Mouse (Mus musculus) c-Kit-negative CD71-positive TER-119-positive erythroid progenitor cells, embryonic 14.5 days (primary cell): ENCODE measurements around the gene Btbd1.

Experiments used
- DNase-seq: peaks from one replicate; pipeline ENCODE4 v3.0.0-alpha.2; 2013; ENCODE audit warnings: low read depth, low spot score

Gene Btbd1

GRCm38 (mm10) chr7:81788536-81788935 is 40.7 kb downstream of the Btbd1 start:
- no peak for DNase-seq

DNA sequence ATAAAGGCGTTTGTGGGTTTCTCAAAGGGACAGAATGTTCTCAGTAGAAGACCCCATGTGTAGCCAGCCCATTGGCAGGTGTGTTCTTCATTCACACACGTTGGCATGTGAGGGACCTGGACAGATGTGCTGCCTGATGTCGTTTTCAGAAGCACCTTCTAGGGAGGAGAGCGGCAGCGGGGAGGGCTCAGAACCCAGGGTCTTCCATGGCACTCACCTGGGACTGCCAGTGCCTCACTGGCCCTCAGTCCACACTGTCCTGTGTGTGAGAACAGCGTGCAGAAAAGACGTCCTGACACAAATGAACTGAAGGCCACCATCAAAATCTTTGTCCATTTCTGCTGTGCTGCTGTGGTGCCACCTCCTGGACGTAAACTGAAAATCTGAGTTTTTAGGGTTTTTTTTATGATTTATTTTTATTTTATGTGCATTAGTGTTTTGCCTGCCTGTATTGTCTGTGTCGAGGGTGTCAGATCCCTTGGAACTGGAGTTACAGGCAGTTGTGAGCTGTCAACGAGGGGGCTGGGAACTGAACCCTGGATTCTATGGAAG is 51.5 kb downstream of the Btbd1 start:
- DNase-seq = no peak

DNA sequence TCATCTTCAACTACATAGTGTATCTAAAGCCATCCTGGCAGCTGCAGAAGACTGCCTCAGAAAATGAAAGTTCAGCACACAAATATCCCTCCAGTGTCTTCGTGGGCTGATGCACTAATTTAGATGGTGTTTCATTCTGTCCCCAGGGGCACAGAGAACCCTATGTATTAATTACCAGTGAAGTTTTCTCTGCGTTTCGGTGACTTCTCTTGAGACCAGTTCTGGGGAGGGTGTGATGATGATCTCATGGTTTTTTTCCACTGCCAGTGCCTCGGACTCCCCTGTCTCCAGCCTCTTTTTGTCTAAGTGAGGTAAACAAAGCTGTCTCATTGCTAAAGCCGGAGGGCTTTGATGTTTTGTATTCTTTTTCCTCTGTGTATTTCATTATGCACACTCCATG is 53.9 kb downstream of the Btbd1 start:
- DNase-seq = no peak

DNA sequence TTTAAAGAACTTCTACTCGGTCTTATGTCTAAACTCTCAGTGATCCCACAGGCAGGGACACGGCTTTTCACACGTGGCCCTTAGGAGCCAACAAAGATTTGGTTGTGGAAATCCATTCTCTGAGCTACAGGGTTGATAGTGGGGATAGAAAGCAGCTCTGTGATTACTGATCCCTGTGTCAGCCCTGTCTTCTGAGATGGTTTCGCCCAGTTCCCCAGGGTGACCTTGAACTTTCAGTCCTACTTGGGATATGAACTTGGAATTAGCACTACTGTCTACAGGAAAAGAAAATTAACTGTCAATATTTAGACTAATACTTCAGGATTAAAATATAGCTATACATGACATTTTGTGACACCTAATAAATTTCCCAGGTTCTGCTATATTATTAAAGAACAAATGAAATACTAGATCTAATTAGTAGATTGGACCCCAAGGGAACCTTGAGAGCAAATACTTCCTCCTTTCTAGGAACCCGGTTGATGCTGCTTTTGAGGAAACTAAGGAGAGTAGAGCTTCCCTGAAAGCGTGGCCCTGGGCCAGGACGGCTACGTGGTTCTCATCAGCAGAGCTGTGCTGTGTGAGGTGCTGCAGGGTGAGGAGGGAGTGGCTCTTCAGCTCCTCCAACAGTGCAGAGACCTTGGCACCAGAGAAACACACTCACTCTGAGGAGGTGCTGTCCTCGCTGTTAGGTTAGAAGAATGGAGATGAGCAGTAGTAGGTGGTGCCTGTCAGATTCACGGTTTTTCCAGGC is 56.3 kb downstream of the Btbd1 start:
- DNase-seq = no peak

DNA sequence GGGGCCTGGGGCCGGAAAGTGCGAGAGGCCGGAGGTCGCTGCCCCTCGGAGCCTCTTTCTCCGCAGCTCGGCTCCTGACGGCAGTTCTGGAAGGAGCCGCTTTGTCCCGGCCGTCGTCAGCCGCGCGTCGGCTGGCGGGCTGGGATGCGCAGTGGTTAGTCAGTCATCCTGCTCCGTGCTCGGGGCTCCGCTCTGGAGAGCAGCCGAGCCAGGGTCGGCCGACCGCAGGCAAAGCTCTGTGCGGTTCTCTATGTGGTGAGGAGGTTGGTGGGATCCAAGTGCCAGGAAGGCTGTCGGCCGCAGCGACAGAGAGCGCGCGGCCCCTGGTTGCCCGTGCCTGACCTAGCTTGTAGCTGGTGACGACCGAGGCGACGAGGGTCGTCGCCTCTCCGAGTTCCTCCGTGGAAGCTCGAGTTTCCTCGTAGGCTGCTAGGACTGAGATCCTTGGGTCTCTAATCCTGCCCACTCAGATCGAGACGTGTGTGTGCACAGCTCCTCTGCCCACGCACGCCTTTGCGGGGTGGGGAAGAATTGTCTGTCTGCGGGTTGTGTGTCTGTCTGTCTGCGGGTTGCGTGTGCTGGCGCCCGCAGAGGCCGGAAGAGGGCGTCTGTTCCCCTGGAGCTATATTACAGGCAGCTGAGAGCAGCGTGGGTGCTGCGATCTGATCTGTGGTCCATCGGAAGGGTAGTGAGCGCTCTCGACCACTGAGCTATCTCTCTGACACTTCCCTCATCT is 66.0 kb downstream of the Btbd1 start:
- DNase-seq = peak; percentile 46

DNA sequence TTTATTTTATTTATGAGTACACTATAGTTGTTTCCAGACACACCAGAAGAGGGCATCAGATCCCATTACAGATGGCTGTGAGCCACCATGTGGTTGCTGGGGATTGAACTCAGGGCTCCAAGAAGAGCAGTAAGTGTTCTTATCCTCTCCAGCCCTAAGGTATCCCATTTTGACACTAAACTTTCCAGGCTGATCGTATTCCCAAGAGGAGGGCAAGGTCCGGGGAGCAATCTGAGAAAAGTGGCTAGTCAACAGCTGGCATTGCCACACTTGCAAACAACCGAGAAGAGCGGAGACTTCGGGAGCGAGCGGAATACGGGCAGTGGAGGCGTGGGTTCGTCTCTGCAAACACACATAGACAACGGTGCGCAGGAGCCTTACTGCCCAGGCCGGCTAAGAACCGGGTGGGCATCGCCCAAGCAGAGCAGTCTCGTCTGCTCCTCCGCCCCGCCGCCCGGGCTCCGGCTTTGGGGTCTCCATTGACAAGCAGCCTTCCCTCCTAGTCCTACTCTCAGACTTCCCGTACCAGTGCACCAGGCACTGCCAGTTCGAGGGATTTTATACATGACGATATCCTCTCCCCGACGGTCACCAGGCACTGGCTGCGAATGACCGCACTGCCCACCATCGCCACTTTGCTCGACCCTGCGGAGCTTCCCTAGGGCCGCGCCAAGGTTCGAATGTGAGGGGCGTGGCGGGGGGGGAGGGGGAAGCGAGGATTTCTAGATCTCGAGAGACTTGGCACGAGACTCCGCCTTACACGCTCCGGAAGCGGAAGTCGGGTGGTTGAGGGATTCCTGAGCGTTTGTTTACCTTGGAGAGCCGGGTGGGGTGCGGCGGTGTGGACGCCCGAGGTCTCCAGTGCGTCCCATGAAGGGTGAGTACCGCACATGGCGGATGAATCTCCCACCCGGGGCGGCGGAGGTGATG is 66.8 kb downstream of the Btbd1 start, which contains the start of gene Ramac:
Gene Ramac, plus strand, starts transcription at position 746 of the 930 bp plus-strand sequence.
- DNase-seq = peak; percentile 82

DNA sequence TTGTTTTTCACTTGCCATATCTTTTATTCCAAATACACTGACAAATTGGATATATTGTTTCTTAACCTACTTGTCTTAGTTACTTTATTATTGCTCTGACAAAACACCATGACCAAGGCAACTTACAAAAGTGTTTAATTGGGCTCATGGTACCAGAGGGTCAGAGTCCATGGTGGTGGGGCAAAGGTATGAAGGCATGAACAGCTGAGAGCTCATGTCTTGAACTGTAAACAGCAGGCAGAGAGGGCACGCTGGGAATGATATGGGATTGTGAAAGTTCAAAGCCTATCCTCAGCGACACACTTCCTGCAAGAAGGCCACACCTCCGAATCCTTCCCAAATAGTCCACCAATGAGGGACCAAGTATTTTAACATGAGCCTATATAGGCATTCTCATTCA is 81.3 kb downstream of the Btbd1 start:
- DNase-seq = no peak

GRCm38 (mm10) chr7:81744145-81744544 is 85.1 kb downstream of the Btbd1 start:
- no peak for DNase-seq
